In genomic region chrX:50836029-50836691, GRCm38 (mm10) we compare ENCODE assay signal across 14 mouse cellular contexts. TPM values are rescaled to one million over a fixed set of nuclear protein-coding genes. Genes with fewer than 3 reads are reported as not detected.
DNase-seq lines count a peak whose midpoint lies in the region; ATAC-seq lines count a peak whose summit lies in the region.
"Had no signal": no experiment of that assay in that cellular context is flagged by ENCODE, and none has a peak within 500 bp of the region (broad histone marks: within the 10 kb centered on the region; RNA-seq: fewer than 3 reads in every experiment).

No protein-coding gene starts in this region.

- ATAC-seq in limb, embryonic 12.5 days (ENCODE audit: insufficient number of reproducible peaks, insufficient read depth, low FRiP score, low TSS enrichment, low read depth): no peak
- peak; percentile 59; the same call in 1 of the 2 replicates for ATAC-seq in neutrophil, adult 5-6 weeks (ENCODE audit: extremely low read depth, insufficient number of reproducible peaks, low FRiP score, poor library complexity, severe bottlenecking)
- ATAC-seq in heart, embryonic 11.5 days (replicated peaks; ENCODE audit: insufficient number of reproducible peaks, low FRiP score, low TSS enrichment): no peak

- no peaks in the 10 kb centered on the region for H3K9me3 ChIP-seq in limb, embryonic 12.5 days
- no peaks in the 10 kb centered on the region for H3K9me3 ChIP-seq in heart, embryonic 11.5 days (replicated peaks; ENCODE audit: control insufficient read depth, low read length)

- peak overlapping the region; percentile 19; the same call in 1 of the 2 replicates for H3K4me2 ChIP-seq in limb, embryonic 12.5 days
- no peak overlapping the region for H3K4me2 ChIP-seq in heart, embryonic 11.5 days

- WGBS in limb, embryonic 12.5 days: 48% methylated on average over 10 of the region's 10 CpGs
- 61% methylated on average over 10 of the region's 10 CpGs for WGBS in heart, embryonic 11.5 days (ENCODE audit: insufficient replicate concordance)

- H3K36me3 ChIP-seq in limb, embryonic 12.5 days: no peaks in the 10 kb centered on the region
- no peaks in the 10 kb centered on the region for H3K36me3 ChIP-seq in heart, embryonic 11.5 days (ENCODE audit: control insufficient read depth, insufficient read depth, low read length)

- H3K27me3 ChIP-seq in limb, embryonic 12.5 days: 0 out of 2 replicates have a peak, but pooled peaks cover 7% of the 10 kb centered on the region
- no peaks in the 10 kb centered on the region for H3K27me3 ChIP-seq in heart, embryonic 11.5 days (ENCODE audit: control insufficient read depth, insufficient read depth, low read length)

- H3K9ac ChIP-seq in limb, embryonic 12.5 days (replicated peaks): no peak overlapping the region
- H3K9ac ChIP-seq in heart, embryonic 11.5 days (ENCODE audit: low read depth, low read length): no peak overlapping the region

- DNase-seq in 416B (ENCODE audit: low read depth): peak; percentile 87
- peak; percentile 81 for DNase-seq in T-cell, adult 2 months (ENCODE audit: low spot score)
- no peak for DNase-seq in lung, adult 18-20 months
- no peak for DNase-seq in kidney, postnatal 4 days
- no peak for DNase-seq in left cerebral cortex, postnatal 14 days (ENCODE audit: low spot score in 2 of 2)
- DNase-seq: adrenal gland, postnatal 36 days; cerebellum, adult 9-11 months; heart, adult 11 months; heart, postnatal 36 days; kidney, adult 11 months; lung, postnatal 36 days had no signal

- no peaks in the 10 kb centered on the region for H3K4me1 ChIP-seq in limb, embryonic 12.5 days (replicated peaks)
- no peaks in the 10 kb centered on the region for H3K4me1 ChIP-seq in heart, embryonic 11.5 days (ENCODE audit: control insufficient read depth, insufficient read depth, low read length)

- H3K27ac ChIP-seq in limb, embryonic 12.5 days: no peak overlapping the region
- no peak overlapping the region for H3K27ac ChIP-seq in heart, embryonic 11.5 days (ENCODE audit: low read depth, low read length)

- intact Hi-C loops in left cerebral cortex, postnatal 14 days (cut with DNase I): no loop called here

- no peak overlapping the region for H3K4me3 ChIP-seq in limb, embryonic 12.5 days (replicated peaks)
- no peak overlapping the region for H3K4me3 ChIP-seq in heart, embryonic 11.5 days (ENCODE audit: low read depth, low read length)

RNA-seq across cellular contexts. Expression of gene Stk26, which starts 4.7 kb away (rescaled TPM):
- 19.1 and 21.0 TPM in 2 replicates for polyA plus RNA-seq in limb, embryonic 12.5 days (2016; fragmentation: Nextera tagmentation; extraction: Ambion mirVana)
- total RNA-seq in neutrophil, adult 5-6 weeks (2017): 65.3 and 68.6 TPM in 2 replicates
- 10.2 and 12.1 TPM in 2 replicates for polyA plus RNA-seq in heart, embryonic 11.5 days (2014; fragmentation: Nextera tagmentation; extraction: Ambion mirVana)
- total RNA-seq in left cerebral cortex, postnatal 14 days (2021): 1 to 10 TPM in 1 of 2 experiments, under 1 TPM in 1; 0.75 to 1.7 TPM

Comparison
In these comparisons a context has a peak if more than half of its experiments do, and no peak if none do; other contexts are left out.
1. DNase-seq: peak in 416B (single experiment) and T-cell, adult 2 months (single experiment); none in lung, adult 18-20 months (0 of 2), kidney, postnatal 4 days (0 of 2) and left cerebral cortex, postnatal 14 days (0 of 2).
2. RNA of gene Stk26, which starts 4.7 kb away (total RNA-seq): 65.3 to 68.6 TPM in neutrophil, adult 5-6 weeks; 0.75 to 1.7 TPM in left cerebral cortex, postnatal 14 days; every median in the first group is over 10 times any median in the second.